Mouse (Mus musculus) heart, embryonic 16.5 days (tissue): ENCODE measurements around the gene Kcnj6. TPM values are rescaled to one million over a fixed set of nuclear protein-coding genes. Genes with fewer than 3 reads are reported as not detected.

Source experiments
- ATAC-seq: fragments of 200-750 bp; cut with Nextera tagmentation; replicated peaks from 2 replicates; pipeline ENCODE4 v1.8.0; 2017; ENCODE audit warnings: moderate number of reproducible peaks; ENCODE audit not compliant: insufficient read depth, low FRiP score; ENCODE audit errors: extremely low read depth
- H3K27ac ChIP-seq: fragments of 300-500 bp; sonication (generic); 2 replicates; pipeline ENCODE4 v1.5.1; 2014; ENCODE audit warnings: mild to moderate bottlenecking, low read length, control low read depth, moderate library complexity
- H3K27me3 ChIP-seq: fragments of 300-500 bp; sonication (generic); 2 replicates; pipeline ENCODE4 v1.6.1; 2014; ENCODE audit warnings: low read length, mixed read lengths; ENCODE audit not compliant: control insufficient read depth, insufficient read depth
- H3K36me3 ChIP-seq: fragments of 300-500 bp; sonication (generic); 2 replicates; pipeline ENCODE4 v1.6.1; 2014; ENCODE audit not compliant: control insufficient read depth, insufficient read depth
- H3K4me1 ChIP-seq: fragments of 300-500 bp; sonication (generic); 2 replicates; pipeline ENCODE4 v1.6.1; 2014; ENCODE audit warnings: low read length, mixed read lengths; ENCODE audit not compliant: control insufficient read depth, insufficient read depth
- H3K4me2 ChIP-seq: fragments of 300-500 bp; sonication (generic); 2 replicates; pipeline ENCODE4 v1.6.1; 2014; ENCODE audit warnings: low read depth, mild to moderate bottlenecking, control low read depth, low read length
- H3K4me3 ChIP-seq: fragments of 300-500 bp; sonication (generic); 2 replicates; pipeline ENCODE4 v1.5.1; 2014; ENCODE audit warnings: mild to moderate bottlenecking, control low read depth, low read length
- H3K9ac ChIP-seq: fragments of 300-500 bp; sonication (generic); 2 replicates; pipeline ENCODE4 v1.6.1; 2014; ENCODE audit warnings: low read length, control low read depth
- H3K9me3 ChIP-seq: fragments of 300-500 bp; sonication (generic); replicated peaks from 2 replicates; pipeline ENCODE4 v1.6.1; 2016; ENCODE audit warnings: low read length; ENCODE audit not compliant: control insufficient read depth
- WGBS: fragments of 180-500 bp; shearing (Covaris S2); extraction: QIAGEN DNeasy Blood & Tissue Kit; methylation state at CpG from one replicate; pipeline ENCODE4 v1.1.7; 2014; 5-methylcytosine and 5-hydroxymethylcytosine counted together
- polyA plus RNA-seq: library from polyadenylated mRNA; unstranded; fragments of >200 nt; fragmentation: Nextera tagmentation; extraction: Ambion mirVana; gene quantifications from 2 replicates; pipeline ENCODE4 v1.2.1, GENCODE M21; 2015

Gene Kcnj6
- polyA plus RNA-seq, 1 experiment from 2014 or later, result 0.07 TPM

- no peak for ATAC-seq
- Histone ChIP-seq H3K4me1 (peaks cover 12% of the 10 kb centered on the region), H3K9me3 (no peaks in the 10 kb centered on the region), H3K4me2 (no peak overlapping the region), H3K27me3 (no peaks in the 10 kb centered on the region), H3K27ac (no peak overlapping the region), H3K36me3 (no peaks in the 10 kb centered on the region), H3K9ac (no peak overlapping the region), H3K4me3 (no peak overlapping the region)
- WGBS, result 68% methylated on average over 3 of the region's 3 CpGs
Observed at GRCm38 (mm10) chr16:94735472-94735871, 262.0 kb downstream of the Kcnj6 start.

DNA sequence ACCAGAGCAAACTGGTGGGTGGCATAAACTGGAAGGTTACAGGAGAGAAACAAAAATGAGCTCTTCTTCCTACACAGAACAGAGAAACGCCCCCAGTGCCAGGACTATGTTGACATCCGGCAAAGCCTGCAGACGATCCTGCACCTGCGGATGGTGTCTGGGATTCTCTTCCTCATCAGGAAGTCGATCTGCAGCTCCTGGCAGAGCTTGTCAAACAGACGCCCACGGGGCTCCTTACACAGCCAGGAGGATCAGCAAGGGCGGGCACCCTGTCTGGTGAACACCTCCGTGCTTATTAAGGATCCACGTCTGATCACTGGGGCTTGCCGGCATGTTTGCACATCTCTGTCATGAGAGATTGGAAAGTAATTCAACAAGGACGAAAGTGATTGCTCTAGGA is 266.5 kb downstream of the Kcnj6 start:
- H3K9me3 ChIP-seq, result peaks cover 8% of the 10 kb centered on the region
- H3K27ac ChIP-seq, result no peak overlapping the region
- H3K4me2 ChIP-seq, result no peak overlapping the region
- H3K9ac ChIP-seq, result no peak overlapping the region
- H3K4me1 ChIP-seq, result peaks cover 12% of the 10 kb centered on the region
- WGBS, result 65% methylated on average over 12 of the region's 12 CpGs
- no peak overlapping the region for H3K4me3 ChIP-seq
- peaks cover 4% of the 10 kb centered on the region; the same call in 1 of the 2 replicates for H3K36me3 ChIP-seq
- no peaks in the 10 kb centered on the region for H3K27me3 ChIP-seq
- ATAC-seq, result no peak

DNA sequence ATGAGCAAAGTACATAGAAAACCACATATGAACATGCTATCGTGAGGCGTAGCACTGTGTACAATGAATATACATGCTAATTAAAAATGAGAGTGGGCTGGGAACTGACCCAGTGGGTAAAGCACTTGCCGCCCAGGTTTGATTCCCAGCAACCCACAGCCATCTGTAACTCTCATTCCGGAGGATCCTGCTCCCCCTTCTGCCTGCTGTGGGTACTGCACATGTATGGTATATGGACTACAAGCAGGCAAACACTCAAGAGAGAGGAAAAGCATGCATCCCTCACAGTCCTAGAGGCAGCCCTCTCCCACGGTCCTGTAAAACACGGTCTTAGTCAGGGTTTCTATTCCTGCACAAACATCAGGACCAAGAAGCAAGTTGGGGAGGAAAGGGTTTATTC is 268.3 kb downstream of the Kcnj6 start:
- no peak overlapping the region for H3K4me2 ChIP-seq
- no peak overlapping the region for H3K9ac ChIP-seq
- H3K27ac ChIP-seq, result no peak overlapping the region
- peaks cover 15% of the 10 kb centered on the region for H3K4me1 ChIP-seq
- WGBS, result 85% methylated on average over 6 of the region's 6 CpGs
- no peak for ATAC-seq
- H3K36me3 ChIP-seq, result peaks cover 4% of the 10 kb centered on the region; the same call in 1 of the 2 replicates
- peaks cover 8% of the 10 kb centered on the region for H3K9me3 ChIP-seq
- H3K4me3 ChIP-seq, result no peak overlapping the region
- no peaks in the 10 kb centered on the region for H3K27me3 ChIP-seq

DNA sequence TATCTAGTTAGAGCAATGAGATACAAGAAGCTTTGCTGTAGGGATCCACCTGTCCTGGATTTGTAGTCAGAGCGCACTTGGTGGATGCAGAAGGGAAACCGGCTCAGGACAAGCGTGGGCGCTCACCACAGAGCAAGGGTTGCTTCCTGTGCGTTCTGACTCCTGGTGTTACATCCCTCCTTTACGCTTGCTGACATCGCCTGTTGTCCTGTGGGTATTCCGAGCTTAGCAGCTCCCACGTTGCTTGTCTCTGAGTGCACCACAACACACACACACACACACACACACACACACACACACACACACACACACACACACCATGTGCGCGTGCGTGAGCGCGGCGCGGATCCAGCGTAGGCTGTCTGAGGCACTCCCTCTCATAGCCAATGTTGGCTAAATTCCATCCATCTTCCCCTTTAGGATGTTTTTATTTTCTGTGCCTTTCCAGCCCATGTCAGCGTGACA is 272.7 kb downstream of the Kcnj6 start:
- H3K9me3 ChIP-seq, result peaks cover 8% of the 10 kb centered on the region
- H3K4me2 ChIP-seq, result peak overlapping the region; percentile 79
- peaks cover 4% of the 10 kb centered on the region; the same call in 1 of the 2 replicates for H3K36me3 ChIP-seq
- peak overlapping the region; percentile 73 for H3K9ac ChIP-seq
- 3% methylated on average over 18 of the region's 18 CpGs for WGBS
- peak overlapping the region; percentile 95 for H3K27ac ChIP-seq
- H3K27me3 ChIP-seq, result no peaks in the 10 kb centered on the region
- ATAC-seq, result no peak
- peaks cover 19% of the 10 kb centered on the region for H3K4me1 ChIP-seq
- H3K4me3 ChIP-seq, result peak overlapping the region; percentile 60

DNA sequence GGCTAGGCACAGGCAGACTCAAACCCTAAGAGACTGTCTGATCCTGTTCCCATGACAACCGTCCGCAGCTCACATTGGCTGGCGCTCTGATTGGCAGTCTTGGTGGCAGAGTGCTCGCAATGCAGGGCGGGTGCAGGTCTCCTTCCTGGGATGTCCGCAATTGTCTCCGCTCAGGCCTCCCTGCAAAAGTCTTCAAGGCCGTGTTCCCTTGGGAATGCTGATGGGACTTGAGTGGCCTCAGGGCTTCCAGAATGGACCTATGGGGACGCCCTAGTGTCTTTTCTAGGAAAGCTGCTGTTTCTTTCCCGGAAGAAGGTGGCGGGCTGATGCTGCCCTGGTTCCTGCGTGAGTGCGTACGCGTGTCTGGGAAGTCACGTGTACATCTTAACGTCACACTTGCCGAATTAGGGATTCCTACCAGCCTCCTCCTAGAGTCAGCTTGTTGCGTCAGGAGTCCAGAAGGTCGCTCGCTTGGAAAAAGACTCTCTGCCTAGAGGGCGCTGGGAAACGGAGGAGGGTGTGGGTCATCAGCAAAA is 273.4 kb downstream of the Kcnj6 start:
- H3K4me1 ChIP-seq, result peaks cover 25% of the 10 kb centered on the region
- peaks cover 4% of the 10 kb centered on the region; the same call in 1 of the 2 replicates for H3K36me3 ChIP-seq
- peak; percentile 65 for ATAC-seq
- H3K9ac ChIP-seq, result peak overlapping the region; percentile 73
- peak overlapping the region; percentile 79 for H3K4me2 ChIP-seq
- peak overlapping the region; percentile 60 for H3K4me3 ChIP-seq
- under 1% methylated on average over 23 of the region's 23 CpGs for WGBS
- H3K27me3 ChIP-seq, result no peaks in the 10 kb centered on the region
- H3K9me3 ChIP-seq, result peaks cover 7% of the 10 kb centered on the region
- H3K27ac ChIP-seq, result peak overlapping the region; percentile 95

GRCm38 (mm10) chr16:94722936-94723335 is 274.6 kb downstream of the Kcnj6 start:
- ATAC-seq, result no peak
- WGBS, result 64% methylated on average over 12 of the region's 12 CpGs
- peak overlapping the region; percentile 77 for H3K9ac ChIP-seq
- no peaks in the 10 kb centered on the region for H3K27me3 ChIP-seq
- peak overlapping the region; percentile 49 for H3K4me3 ChIP-seq
- H3K4me1 ChIP-seq, result peaks cover 37% of the 10 kb centered on the region
- H3K36me3 ChIP-seq, result peaks cover 3% of the 10 kb centered on the region; the same call in 1 of the 2 replicates
- H3K27ac ChIP-seq, result peak overlapping the region; percentile 98
- peaks cover 4% of the 10 kb centered on the region; the same call in 1 of the 2 replicates for H3K9me3 ChIP-seq
- peak overlapping the region; percentile 58 for H3K4me2 ChIP-seq

DNA sequence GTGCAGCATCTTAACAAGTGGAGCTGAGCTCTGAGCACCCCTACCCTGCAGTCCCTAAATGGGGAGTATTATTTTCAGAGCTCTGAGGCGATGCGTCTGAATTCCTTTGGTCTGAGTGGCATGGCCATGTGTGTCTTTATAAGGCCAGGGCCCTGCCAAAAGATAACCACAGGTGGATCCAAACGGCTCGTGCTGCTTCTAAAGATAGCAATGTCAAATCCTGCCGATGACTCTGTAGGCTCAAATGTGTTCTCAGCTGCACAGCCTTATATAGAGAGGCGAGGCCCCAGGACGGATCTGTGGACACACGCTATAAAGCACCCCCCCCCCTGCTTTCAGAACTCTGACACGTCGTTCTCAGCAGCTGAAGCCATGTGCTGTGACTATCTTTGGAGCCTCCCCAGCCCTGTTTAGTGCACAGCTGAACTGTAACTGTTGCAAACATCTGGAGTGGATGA is 275.9 kb downstream of the Kcnj6 start:
- H3K4me2 ChIP-seq, result peak overlapping the region; percentile 58
- H3K9ac ChIP-seq, result peak overlapping the region; percentile 77
- peak; percentile 84 for ATAC-seq
- H3K27me3 ChIP-seq, result no peaks in the 10 kb centered on the region
- H3K27ac ChIP-seq, result peak overlapping the region; percentile 98
- WGBS, result 24% methylated on average over 10 of the region's 10 CpGs
- peaks cover 38% of the 10 kb centered on the region for H3K4me1 ChIP-seq
- no peaks in the 10 kb centered on the region for H3K36me3 ChIP-seq
- H3K4me3 ChIP-seq, result peak overlapping the region; percentile 49
- H3K9me3 ChIP-seq, result peaks cover 4% of the 10 kb centered on the region; the same call in 1 of the 2 replicates

GRCm38 (mm10) chr16:94720476-94721153 is 276.9 kb downstream of the Kcnj6 start:
- WGBS, result 57% methylated on average over 7 of the region's 7 CpGs
- H3K9me3 ChIP-seq, result peaks cover 4% of the 10 kb centered on the region; the same call in 1 of the 2 replicates
- H3K4me2 ChIP-seq, result peak overlapping the region; percentile 58; the same call in 1 of the 2 replicates
- no peaks in the 10 kb centered on the region for H3K27me3 ChIP-seq
- no peak overlapping the region for H3K4me3 ChIP-seq
- peak overlapping the region; percentile 98 for H3K27ac ChIP-seq
- H3K4me1 ChIP-seq, result peaks cover 38% of the 10 kb centered on the region
- H3K9ac ChIP-seq, result peak overlapping the region; percentile 71
- no peaks in the 10 kb centered on the region for H3K36me3 ChIP-seq
- ATAC-seq, result no peak

- Histone ChIP-seq H3K36me3 (no peaks in the 10 kb centered on the region), H3K27ac (peak overlapping the region; percentile 71), H3K9me3 (peaks cover 4% of the 10 kb centered on the region; the same call in 1 of the 2 replicates), H3K4me2 (no peak overlapping the region), H3K4me3 (no peak overlapping the region), H3K9ac (peak overlapping the region; percentile 46; the same call in 1 of the 2 replicates), H3K4me1 (peaks cover 32% of the 10 kb centered on the region), H3K27me3 (no peaks in the 10 kb centered on the region)
- no peak for ATAC-seq
- 48% methylated on average over 4 of the region's 4 CpGs for WGBS
Observed at GRCm38 (mm10) chr16:94719488-94719887, 278.0 kb downstream of the Kcnj6 start.
